Comparison of ENCODE assay signal across 13 mouse cellular contexts in genomic region chr5:92980393-92980792, GRCm38 (mm10).
"Had no signal": no experiment of that assay in that cellular context is flagged by ENCODE, and none has a peak within 500 bp of the region (broad histone marks: within the 10 kb centered on the region; RNA-seq: fewer than 3 reads in every experiment).

No protein-coding gene starts in this region.

- H3K36me3 ChIP-seq: neural tube, embryonic 15.5 days; stomach, embryonic 15.5 days had no signal

- H3K4me2 ChIP-seq: neural tube, embryonic 15.5 days; stomach, embryonic 15.5 days had no signal

- H3K4me3 ChIP-seq: neural tube, embryonic 15.5 days; stomach, embryonic 15.5 days had no signal

- H3K27me3 ChIP-seq: neural tube, embryonic 15.5 days; stomach, embryonic 15.5 days had no signal

- DNase-seq: retina, postnatal 1 day; right cerebral cortex, postnatal 14 days; right cerebral cortex, postnatal 25 days; right cerebral cortex, postnatal 4 days; spleen, adult 18-20 months; thymus, adult 18-20 months; thymus, adult 2 months; thymus, postnatal 14 days; thymus, postnatal 25 days; thymus, postnatal 36 days; thymus, postnatal 4 days had no signal
